Mouse (Mus musculus): Measurements from ENCODE around the gene Acan. TPM values are rescaled to one million over a fixed set of nuclear protein-coding genes. Genes with fewer than 3 reads are reported as not detected.

The Acan gene
- total RNA-seq, 1 experiment from 2014 or later, result not detected

- ATAC-seq (replicated peaks; ENCODE audit: low read depth, poor library complexity, severe bottlenecking), result no peak
Observed at GRCm38 (mm10) chr7:79133391-79133790, 80.1 kb downstream of the Acan start.

GRCm38 (mm10) chr7:79139328-79139824 is 86.1 kb downstream of the Acan start:
- ATAC-seq (replicated peaks; ENCODE audit: low read depth, poor library complexity, severe bottlenecking), result no peak

DNA sequence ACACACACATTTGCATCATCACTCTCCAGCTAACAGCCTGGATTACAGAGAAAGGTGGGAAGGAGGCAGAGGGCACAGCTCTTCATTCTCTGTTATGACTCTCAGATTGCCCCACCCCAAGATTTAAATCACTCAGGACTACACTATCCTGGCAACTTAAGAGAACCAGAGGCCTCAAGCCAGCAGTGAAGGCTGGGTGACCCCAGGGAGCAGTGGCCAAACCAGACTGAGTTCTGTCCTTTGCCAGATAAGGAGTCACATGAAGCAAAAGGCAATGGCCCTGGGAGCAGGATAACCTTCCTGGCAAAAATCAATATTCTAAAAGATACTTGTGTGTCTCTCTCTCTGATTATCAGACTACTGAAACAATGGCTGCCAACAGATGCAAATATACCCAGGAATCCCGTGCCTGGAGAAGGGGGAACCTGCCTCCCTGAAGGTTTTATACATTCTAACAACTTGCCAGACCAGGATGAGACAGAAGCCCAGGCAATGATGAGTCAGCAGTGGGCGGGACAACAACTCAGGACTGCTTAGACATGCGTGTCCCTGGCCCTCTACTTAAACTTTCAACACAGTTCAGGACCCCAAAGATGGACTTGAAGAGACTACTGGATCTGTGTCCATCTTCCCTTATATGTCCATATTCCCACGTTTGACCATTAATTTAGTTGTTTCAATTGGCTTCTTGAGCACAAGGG is 86.8 kb downstream of the Acan start:
- ATAC-seq (replicated peaks; ENCODE audit: low read depth, poor library complexity, severe bottlenecking), result no peak

GRCm38 (mm10) chr7:79140897-79141296 is 87.6 kb downstream of the Acan start:
- peak; percentile 83 for ATAC-seq (replicated peaks; ENCODE audit: low read depth, poor library complexity, severe bottlenecking)

GRCm38 (mm10) chr7:79147011-79147837 is 93.9 kb downstream of the Acan start:
- no peak for ATAC-seq (replicated peaks; ENCODE audit: low read depth, poor library complexity, severe bottlenecking)

DNA sequence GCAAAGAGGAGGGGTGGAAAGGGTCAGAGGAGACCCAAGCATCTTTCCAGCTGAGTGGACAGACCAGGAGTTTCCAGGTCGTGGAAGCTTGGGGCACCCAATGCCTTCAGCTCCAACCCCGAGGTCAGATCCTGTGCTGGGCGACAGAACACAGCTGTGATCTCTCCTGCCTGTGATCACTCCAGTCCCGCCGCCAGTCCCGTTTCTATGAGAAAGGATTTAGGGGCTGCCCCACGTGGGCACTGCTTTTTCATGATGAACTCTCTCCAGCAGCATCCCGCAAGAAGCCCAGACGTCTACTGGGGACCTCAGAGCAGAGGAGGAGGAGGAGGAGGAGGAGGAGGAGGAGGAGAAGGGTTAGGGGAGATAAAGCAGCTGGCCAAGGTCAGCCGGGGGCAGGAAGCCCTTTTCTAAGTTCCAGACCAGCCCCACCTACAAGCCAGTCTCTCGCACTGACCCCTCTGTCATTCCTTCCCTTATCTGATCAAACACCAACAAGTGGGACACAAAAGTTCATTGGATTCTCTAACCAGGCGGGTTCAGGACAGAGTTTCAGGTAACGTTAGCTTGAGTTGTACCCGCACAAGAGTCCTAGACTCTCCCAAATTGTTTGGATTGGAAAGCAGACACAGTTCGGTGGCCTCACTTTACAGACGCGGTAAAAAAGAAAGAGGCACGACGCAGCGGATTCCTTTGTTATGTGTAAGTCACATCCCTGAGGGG is 94.8 kb downstream of the Acan start:
- ATAC-seq (replicated peaks; ENCODE audit: low read depth, poor library complexity, severe bottlenecking), result no peak

DNA sequence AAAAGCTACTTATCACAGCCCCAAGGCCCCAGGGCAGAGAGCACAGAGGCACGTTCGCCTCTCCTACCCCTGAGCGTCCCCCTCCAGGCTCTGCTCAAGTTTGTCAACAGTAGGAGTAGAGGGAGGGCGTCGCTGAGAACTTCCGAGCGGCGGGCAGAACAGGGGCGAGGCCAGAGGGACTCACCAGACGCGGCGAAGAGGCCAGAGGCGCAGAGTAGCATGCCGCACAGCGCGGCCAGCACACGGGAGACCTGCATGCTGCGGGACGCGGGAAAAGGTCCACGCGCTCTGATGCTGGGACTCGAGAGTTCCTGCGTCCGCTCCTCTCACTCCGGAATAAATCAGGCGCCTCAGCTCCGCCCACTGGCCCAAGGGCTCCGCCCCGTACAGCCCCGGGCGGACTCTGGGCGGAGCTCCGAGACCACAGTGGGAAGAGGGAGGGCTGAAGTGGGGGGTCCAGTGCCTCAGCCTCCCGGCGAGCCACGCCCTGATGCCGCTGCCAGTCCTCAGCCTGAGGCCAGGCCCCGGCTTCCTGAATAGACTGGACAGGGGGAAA is 95.5 kb downstream of the Acan start, which contains the start of gene Mfge8:
Gene Mfge8 (minus strand): TSS at position 350 of the 556 bp plus-strand sequence.
- ATAC-seq (replicated peaks; ENCODE audit: low read depth, poor library complexity, severe bottlenecking), result peak; percentile 98

GRCm38 (mm10) chr7:79149522-79149921 is 96.2 kb downstream of the Acan start:
- no peak for ATAC-seq (replicated peaks; ENCODE audit: low read depth, poor library complexity, severe bottlenecking)

DNA sequence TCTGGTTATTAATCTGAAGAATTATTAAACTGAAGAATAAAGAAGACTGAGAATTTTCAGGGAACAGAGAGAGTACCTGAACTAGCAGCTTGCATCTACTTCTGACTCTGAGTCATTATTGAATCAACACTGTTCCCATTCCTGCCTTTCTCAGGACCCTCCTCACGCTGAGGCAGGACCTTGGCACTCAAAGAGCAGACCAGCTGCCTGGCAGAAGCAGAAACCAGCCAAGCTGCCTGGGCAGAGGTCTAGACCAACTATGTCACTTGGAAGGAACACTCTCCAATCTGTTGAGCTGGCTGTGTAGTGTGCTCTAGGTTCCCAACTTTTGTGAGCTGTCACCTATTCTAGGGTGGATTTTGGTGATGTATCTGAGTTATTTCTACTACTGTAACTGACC is 106.1 kb downstream of the Acan start:
- no peak for ATAC-seq (replicated peaks; ENCODE audit: low read depth, poor library complexity, severe bottlenecking)

Other genes starting within 250 kb of the Acan start
- 16.2 and 17.6 TPM in 2 replicates for gene Det1, start 206.2 kb upstream of the Acan start, total RNA-seq (2017)
- gene Aen, start 157.6 kb upstream of the Acan start, total RNA-seq (2017), result 28.7 and 48.2 TPM in 2 replicates
- gene Isg20, start 140.1 kb upstream of the Acan start, total RNA-seq (2017), result 27.0 and 29.5 TPM in 2 replicates
- not detected in 2 replicates for gene Hapln3, start 77.5 kb downstream of the Acan start, total RNA-seq (2017)
- gene Mfge8, start 95.6 kb downstream of the Acan start, total RNA-seq (2017), result 19.9 and 26.4 TPM in 2 replicates
- gene Abhd2, start 219.7 kb downstream of the Acan start, total RNA-seq (2017), result 28.3 and 32.5 TPM in 2 replicates

All from common myeloid progenitor, adult 5-6 weeks (primary cell).